Mouse (Mus musculus) central nervous system, embryonic 18 days (tissue): ENCODE measurements around the gene Elavl3. TPM values are rescaled to one million over a fixed set of nuclear protein-coding genes. Genes with fewer than 3 reads are reported as not detected.

Experiments
- polyA plus RNA-seq: library from polyadenylated mRNA; depleted of rRNA; stranded (reverse); fragments of >200 nt; gene quantifications from 2 replicates; pipeline ENCODE4 v1.2.3, GENCODE M21; 2012; rRNA removed

The Elavl3 gene
- polyA plus RNA-seq, result 203 and 239 TPM in 2 replicates

GRCm38 (mm10) chr9:22051958-22052254, at the start of gene Elavl3:
TSS of gene Elavl3 (minus strand) at chr9:22052023.

GRCm38 (mm10) chr9:22098993-22099696, 47.3 kb upstream of the Elavl3 start, which contains the start of gene Cnn1:
TSS of gene Cnn1 (plus strand) at chr9:22099216.

GRCm38 (mm10) chr9:22085022-22085834, 33.4 kb upstream of the Elavl3 start, which contains the start of gene Ecsit:
TSS of gene Ecsit (minus strand) at chr9:22085438.

GRCm38 (mm10) chr9:22070791-22071573, 19.2 kb upstream of the Elavl3 start, which contains the start of the genes Gm49318 and Zfp653:
TSS of gene Gm49318 (minus strand) at chr9:22071259.
TSS of gene Zfp653 (minus strand) at chr9:22071376.

GRCm38 (mm10) chr9:22002194-22003162, 49.3 kb downstream of the Elavl3 start, which contains the start of the genes Ccdc151 and Prkcsh:
TSS of gene Ccdc151 (minus strand) at chr9:22002634.
TSS of gene Prkcsh (plus strand) at chr9:22002806.

GRCm38 (mm10) chr9:21989230-21990110, 62.4 kb downstream of the Elavl3 start, which contains the start of gene Rgl3:
TSS of gene Rgl3 (minus strand) at chr9:21989446.

Other genes with a start within 250 kb of the Elavl3 start
- not detected in 2 replicates for gene Angptl8, start 216.5 kb downstream of the Elavl3 start, polyA plus RNA-seq
- gene Dock6, start 199.4 kb downstream of the Elavl3 start, polyA plus RNA-seq, result 46.2 and 49.9 TPM in 2 replicates
- gene Rab3d, start 133.8 kb downstream of the Elavl3 start, polyA plus RNA-seq, result 32.4 and 36.8 TPM in 2 replicates
- 21.0 and 21.3 TPM in 2 replicates for gene Ccdc159, start 124.6 kb downstream of the Elavl3 start, polyA plus RNA-seq
- gene Tmem205, start 124.5 kb downstream of the Elavl3 start, polyA plus RNA-seq, result 44.9 and 51.9 TPM in 2 replicates
- gene Plppr2, start 115.0 kb downstream of the Elavl3 start, polyA plus RNA-seq, result 170 and 195 TPM in 2 replicates
- gene Swsap1, start 96.3 kb downstream of the Elavl3 start, polyA plus RNA-seq, result 7.5 and 7.9 TPM in 2 replicates
- gene Epor, start 88.5 kb downstream of the Elavl3 start, polyA plus RNA-seq, result 1.0 and 1.5 TPM in 2 replicates
- 2.0 and 2.2 TPM in 2 replicates for gene Rgl3, start 62.6 kb downstream of the Elavl3 start, polyA plus RNA-seq
- gene Ccdc151, start 49.4 kb downstream of the Elavl3 start, polyA plus RNA-seq, result 6.9 and 8.4 TPM in 2 replicates
- gene Prkcsh, start 49.2 kb downstream of the Elavl3 start, polyA plus RNA-seq, result 90.4 and 102 TPM in 2 replicates
- not detected in 2 replicates for gene Gm49318, start 19.2 kb upstream of the Elavl3 start, polyA plus RNA-seq
- gene Zfp653, start 19.4 kb upstream of the Elavl3 start, polyA plus RNA-seq, result 45.9 and 47.9 TPM in 2 replicates
- 47.4 and 52.9 TPM in 2 replicates for gene Ecsit, start 33.4 kb upstream of the Elavl3 start, polyA plus RNA-seq
- 0.54 and 0.94 TPM in 2 replicates for gene Cnn1, start 47.2 kb upstream of the Elavl3 start, polyA plus RNA-seq
- gene Elof1, start 65.1 kb upstream of the Elavl3 start, polyA plus RNA-seq, result 125 and 146 TPM in 2 replicates
- gene Acp5, start 83.7 kb upstream of the Elavl3 start, polyA plus RNA-seq, result 1.1 and 29.2 TPM in 2 replicates
- 82.0 and 87.2 TPM in 2 replicates for gene Pigyl, start 104.8 kb upstream of the Elavl3 start, polyA plus RNA-seq
- 0.28 and 0.33 TPM in 2 replicates for gene Zfp872, start 136.1 kb upstream of the Elavl3 start, polyA plus RNA-seq
- 8.3 and 8.7 TPM in 2 replicates for gene Zfp809, start 173.7 kb upstream of the Elavl3 start, polyA plus RNA-seq
- 4.1 and 4.2 TPM in 2 replicates for gene Zfp599, start 207.9 kb upstream of the Elavl3 start, polyA plus RNA-seq